Mouse (Mus musculus) MN1 (cell line): ENCODE measurements around the gene Clk1.
A peak's percentile ranks its signal among the peaks of the same experiment; 100 is the strongest.

Experiments used
- DNase-seq: peaks from one replicate; pipeline ENCODE4 v3.0.0-alpha.2; 2016; ENCODE audit warnings: low spot score

Gene Clk1

DNA sequence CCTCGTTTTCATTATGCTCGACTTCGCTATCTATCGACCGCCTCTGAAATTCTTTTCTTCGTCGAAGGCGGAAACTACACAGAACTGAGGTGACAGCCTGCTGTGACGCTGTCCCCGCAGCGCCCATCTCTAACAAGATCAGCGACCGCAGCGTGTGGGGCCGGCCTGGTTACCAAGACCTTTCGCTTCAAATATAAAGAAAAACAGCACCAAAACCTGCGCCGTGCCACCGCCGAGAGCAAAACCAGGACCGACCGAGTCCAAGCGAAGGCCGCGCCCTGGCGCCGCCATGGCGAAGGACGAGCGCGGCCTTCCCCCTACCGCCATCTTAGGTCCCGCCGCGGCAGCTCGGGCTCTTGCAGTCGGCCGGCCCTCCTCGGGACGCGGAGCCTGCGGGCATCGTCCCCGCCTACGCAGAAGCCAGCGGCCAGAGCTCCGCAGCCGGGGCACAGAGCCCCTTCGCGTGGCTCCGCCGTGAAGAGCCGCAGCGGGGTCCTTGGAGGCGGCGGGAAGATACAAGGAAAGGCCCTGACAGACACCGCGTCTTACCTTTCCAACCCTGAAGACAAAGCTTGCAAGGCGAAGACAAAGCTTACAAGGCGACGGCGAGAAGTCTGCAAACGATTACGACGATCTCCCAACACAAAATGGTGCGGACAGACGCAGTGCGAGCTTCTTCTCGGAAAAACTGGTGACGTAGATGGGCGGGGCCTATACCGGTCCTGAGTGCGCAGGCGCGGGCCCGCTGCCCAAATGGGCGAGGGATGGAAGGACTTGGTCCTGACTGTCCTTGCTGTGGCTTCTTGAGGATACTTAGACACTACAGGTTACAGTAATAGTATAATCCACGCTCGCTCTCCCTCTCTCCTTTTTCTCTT, at the start of gene Clk1:
Gene Clk1, minus strand, starts transcription at position 696 of the 878 bp plus-strand sequence.
- DNase-seq = peak; percentile 95

DNA sequence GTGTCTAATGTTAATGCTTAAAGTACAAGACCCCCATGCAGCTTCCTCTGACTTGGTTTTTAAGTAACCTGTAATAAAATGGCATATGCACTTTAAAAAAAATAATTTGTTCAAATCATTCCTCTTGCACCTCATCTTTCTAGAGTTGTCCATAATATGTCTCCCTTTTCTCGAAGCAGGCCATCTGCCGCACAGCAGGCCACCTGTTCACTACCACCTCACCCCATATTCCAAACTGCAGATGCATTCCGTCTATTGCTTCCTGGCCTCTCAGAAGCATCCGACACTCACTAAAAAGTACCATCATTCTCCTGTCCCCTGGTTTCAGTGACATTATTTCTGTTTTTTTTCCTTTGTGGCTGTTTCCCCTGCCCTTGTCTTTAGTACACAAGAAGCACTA, 41.7 kb upstream of the Clk1 start:
- DNase-seq = no peak

DNA sequence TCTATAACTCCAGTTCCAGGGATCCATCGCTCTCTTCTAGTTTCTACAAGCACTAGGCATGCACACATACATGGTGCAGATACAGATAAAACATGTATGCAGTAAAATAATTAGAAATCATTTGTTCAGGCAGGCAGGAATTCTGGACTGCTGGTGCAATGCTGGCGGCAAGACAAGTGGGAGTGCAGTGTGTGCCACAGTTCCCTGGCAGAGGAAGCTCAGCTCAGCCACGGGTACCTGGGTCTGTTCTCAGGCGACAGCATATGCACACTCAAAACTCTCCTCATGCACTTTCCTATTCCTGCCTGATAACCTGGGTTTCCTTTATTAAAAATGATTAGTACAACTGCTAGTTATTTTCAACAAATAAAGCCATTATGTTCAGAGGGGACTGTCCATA, 41.2 kb upstream of the Clk1 start:
- DNase-seq = no peak

DNA sequence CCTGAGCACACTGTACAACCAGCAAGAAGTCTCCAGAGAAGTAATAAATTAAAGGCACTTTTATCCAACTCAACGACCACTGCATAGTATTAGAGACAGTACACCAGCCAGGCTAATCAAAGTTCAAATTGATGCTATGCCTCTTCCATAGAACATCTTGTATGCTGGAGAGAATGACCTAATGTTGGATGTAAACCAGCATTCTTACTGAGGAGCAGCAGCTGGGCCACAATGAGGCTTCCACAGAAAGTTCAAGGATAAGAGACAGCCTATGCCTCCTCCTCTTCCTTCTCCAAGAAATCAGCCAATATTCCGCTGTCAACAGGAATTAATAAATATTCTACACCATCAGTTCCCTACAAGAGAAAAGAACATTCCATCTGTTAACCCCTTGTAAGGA, 40.1 kb upstream of the Clk1 start:
- no peak for DNase-seq

DNA sequence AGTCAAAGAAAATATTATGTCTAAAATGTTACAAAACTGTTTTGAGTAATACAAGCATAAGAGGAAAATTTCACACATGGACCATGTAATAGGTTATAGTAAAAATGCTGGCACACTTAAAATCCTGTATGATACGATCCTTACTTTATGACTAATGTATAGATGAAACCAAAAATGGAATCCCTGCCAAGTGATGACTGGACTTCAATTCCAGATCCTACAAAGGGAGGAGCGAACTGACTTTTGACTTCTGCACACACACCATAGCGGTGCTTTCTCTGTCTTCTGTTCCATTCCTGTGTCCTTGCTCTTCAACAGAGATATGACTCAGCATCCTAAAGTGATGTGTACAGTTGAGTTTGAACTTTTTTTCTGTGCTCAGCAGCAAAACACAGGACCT, 36.7 kb upstream of the Clk1 start:
- no peak for DNase-seq

DNA sequence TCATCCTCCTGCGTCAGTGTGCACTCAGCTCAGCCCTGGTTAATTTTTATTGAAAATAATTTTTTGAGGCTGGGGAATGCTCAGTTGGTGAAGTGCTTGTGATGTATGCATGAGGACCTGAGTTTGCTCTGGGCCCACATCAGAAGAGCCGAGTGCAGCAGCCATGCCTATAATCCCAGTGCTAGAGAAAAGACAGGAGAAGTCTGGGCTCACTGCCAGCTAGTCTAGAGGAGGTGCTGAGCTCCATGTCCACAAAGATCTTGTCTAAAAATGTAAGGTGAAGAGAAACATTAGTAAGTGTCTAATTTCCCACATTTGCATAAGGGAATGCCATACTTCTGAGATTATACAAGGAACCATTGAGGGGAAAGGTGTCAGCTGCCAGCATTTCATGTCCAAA, 35.0 kb upstream of the Clk1 start:
- peak; percentile 30 for DNase-seq

DNA sequence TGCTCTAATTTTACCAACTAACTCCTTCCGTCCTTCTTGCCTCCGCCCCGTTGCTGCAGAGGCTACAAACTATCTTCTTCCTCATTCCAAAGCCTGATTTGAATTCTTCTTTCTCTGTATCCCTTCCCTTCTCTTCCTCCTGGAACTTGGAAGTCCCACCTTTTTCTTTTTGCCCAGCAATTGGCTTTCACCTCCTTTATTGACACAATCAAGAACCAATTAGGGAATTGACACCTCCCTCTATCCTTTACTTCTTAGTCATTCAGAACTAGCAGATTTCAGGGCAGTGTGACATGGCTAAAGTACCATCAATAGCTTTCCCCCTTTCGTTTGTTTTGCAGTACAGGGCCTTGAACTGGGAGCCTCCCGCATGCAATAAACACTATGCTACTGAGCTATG, 34.3 kb upstream of the Clk1 start:
- no peak for DNase-seq

DNA sequence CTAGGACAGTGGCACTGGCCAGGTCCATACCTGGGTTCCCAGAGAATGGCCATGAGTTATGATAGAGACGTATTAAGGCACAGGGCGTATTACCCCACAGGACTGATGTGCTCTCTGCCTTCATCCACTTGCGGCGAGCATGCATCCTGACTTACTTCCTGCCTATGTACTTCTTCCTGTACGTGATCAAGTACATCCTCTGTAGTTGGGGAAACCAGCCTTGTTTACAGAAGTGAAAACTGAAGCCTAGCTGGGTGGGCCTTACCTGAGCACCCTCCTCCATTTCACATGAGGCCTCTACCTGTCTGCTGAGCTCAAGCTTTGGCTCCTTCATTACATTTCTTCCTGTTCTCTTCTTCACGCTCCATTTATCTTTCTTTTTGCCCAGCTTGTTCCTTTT, 30.4 kb upstream of the Clk1 start:
- no peak for DNase-seq

DNA sequence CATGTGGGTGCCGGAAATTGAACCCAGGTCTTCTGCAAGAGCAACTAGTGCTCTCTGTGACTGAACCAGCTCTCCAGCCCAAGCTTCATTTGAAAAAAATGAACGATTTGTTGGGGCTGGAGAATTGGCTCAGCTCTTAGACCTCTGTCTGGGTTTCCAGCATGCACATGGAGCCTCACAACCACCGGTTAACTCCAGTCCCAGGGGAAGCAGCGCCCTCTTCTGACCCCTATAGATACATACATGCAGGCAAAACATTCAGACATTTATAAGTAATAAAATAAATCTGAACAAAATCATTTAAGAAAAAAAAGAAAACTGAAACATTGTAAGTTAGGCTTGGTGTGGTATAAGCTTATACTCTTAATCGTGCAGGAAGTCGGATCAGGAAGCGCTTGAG, 24.5 kb upstream of the Clk1 start:
- no peak for DNase-seq

DNA sequence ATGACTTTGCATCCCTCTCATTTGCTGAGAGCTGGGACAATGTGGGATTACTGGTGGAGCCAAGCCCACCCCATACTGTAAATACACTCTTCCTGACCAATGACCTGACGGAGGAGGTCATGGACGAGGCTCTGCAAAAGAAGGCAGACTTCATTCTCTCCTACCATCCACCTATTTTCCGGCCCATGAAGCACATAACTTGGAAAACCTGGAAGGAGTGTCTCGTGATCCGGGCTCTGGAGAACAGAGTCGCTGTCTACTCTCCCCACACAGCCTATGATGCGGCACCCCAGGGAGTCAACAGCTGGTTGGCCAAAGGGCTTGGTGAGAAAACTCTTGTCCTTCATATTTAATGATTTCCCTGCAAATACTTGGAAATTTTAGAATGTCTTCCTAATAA, 23.9 kb upstream of the Clk1 start:
- DNase-seq = no peak

DNA sequence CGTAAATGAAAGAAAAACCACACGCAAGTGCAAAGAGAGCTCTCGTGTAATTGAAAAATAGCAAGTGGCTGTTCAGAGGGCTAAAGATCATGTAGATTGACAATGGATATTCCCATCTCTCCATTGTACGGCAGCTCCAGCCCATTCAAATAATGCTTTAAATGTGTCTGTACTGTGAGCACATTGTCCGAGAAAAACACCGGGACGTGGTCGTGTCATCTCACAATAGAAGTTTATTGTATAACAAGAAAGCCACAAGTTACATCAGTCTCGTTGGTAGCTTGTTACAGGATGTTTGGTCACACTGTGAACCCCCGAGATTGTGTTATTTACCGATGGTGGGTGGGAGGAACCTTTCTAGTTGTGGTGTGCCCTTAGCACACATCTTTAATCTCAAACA, 22.0 kb upstream of the Clk1 start:
- no peak for DNase-seq

DNA sequence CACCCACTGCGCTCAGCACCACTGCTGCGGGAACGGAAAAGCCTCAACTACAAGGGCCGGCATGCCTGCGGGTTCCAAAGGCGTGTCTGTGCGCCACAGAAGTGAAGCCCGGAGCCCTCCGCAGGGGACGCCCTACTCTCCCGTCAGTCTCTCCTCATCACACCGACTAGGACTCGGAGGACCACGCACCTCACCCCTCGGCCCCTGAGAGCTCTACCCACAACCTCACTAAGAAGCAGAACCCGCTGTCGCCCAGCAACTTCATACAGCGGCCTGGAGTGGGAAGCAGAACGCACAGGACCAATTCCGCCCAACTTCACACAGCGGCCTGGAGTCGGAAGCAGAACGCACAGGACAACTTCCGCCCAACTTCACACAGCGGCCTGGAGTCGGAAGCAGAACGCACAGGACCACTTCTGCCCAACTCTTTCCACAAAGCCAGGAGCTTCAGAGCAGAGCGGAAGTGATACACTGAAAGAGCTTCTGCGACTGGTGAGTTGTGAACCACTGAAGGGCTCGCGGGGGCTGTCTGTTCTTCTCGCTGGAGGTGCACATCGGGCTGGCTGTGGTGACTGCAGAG, 21.4 kb upstream of the Clk1 start, which contains the start of the genes Nif3l1 and Ppil3:
Gene Nif3l1, plus strand, starts transcription at position 9 of the 580 bp plus-strand sequence.
Gene Ppil3, minus strand, starts transcription at position 344 of the 580 bp plus-strand sequence.
- peak; percentile 86 for DNase-seq

DNA sequence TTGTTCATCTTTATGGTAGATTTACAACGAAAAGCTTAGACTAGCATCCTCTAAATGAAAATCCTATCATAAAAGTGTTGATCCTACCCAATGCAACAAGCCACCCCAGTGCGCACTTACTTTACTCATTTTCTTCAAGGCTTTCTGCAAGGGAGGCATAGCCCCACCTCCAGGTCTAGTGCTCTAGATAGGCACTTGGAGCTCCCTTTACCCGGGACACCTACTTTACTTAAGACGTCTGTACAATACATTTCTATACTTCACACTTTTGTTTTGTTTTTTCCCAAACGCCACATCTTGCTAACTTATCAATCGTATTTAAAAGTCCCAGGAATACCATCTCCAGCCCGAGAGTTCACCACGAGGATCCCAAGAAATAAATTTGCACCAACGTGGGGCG, 20.8 kb upstream of the Clk1 start:
- DNase-seq = peak; percentile 15

DNA sequence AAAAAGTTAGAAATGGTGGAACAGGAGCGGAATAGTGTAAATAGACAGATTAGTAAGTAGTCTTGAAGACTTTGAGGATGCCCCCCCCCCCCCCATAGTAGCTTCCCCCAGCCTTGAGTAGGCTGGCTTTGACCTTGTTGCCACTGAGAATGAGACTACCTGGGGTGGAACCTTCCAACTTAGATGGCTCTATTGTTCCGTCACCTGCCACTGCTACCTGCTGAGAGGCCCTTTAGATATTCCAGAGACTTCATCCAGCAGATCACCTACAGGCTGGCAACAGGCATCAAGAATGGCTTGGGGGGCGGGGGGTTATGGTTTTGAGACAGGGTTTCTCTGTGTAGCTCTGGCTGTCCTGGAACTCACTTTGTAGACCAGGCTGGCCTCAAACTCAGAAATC, 685 bp upstream of the Clk1 start:
- no peak for DNase-seq

DNA sequence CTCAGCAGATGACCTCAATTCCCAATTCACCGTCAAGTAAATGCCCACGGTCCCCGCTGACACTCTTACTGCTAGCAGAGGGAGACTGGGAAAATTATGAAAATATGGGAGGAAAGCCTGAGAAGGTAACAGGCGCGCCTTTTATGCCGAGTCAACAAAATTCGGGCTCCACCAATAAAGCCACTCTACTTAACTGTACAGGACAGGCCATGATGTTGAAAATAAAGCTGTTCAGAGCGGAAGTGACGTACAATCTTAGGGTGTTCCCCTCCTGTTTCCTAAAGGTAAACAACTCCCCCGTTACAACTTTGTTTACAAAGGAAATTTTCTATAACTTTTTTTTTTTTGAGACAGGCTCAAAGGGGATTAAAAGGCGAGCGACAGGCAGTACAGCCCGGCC, 987 bp downstream of the Clk1 start:
- DNase-seq = peak; percentile 66

DNA sequence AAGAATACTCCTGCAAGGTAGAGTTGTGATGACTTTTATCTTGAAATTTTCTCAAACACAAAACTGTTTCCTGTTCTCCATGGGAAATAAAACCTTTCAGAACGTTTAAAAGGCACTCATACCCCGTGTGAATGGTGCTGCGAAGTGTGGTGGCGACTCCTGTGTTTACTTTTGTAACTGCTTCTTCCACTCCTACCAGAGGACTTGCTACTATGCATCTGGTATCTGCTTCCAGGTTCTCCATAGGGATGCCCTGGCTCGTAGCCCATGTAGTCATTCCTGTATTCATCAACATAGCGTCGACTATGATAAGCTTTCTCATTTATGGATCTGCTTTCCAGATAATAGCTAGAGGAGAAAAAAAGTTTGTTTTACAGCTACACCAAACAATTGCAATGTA, 2.9 kb downstream of the Clk1 start:
- peak; percentile 27 for DNase-seq

DNA sequence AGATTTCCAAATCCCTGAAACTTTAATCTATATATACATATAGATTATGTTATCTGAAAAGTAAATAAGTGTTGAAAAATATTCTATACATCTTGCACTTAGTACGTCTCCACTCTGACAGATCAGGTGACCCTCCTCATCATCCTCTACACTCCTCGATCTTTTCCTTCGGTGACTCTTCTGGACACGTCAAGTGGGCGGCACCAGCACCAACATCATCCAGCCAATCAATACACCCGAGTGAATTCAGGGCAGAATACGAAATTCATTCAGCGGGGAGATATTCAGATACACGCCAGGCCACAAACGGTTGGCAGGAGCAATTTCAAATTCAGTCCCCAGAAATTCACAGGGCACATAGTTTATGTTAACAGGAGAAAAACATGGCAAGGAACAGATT, 3.8 kb downstream of the Clk1 start:
- DNase-seq = no peak

DNA sequence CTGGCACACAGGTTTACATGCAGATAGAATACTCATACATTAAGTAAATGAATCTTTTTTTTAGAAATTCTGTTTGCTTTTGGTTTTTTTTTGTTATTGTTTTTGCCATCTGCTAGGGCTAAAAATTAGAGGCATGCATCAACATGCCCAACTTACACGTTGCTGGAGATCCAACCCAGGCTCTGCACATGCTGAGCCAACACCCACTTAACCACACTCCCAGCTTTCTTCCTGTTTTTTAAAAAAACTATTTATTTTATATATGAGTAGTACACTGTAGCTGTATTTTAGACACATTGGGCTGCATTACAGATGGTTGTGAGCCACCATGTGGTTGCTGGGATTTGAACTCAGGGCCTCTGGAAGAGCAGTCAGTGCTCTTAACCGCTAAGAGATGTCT, 7.8 kb downstream of the Clk1 start:
- no peak for DNase-seq

DNA sequence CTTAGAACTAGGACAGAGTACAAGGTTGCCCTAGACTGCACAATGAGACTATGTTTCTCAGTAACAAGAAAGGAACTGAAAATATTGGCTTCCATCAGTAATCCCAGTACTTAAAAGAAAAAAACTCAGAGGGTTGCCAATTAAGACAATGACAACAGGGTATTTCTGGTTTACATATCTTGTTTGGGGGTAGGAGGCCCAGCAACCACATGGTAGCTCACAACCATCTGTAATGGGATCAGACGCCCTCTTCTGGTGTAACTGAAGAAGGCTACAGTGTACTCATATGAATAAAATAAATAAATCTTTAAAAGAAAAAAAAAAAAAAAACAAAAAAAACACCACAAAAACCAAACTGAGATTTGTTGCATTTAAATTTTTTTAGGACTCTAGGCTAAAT, 8.4 kb downstream of the Clk1 start:
- DNase-seq = no peak

DNA sequence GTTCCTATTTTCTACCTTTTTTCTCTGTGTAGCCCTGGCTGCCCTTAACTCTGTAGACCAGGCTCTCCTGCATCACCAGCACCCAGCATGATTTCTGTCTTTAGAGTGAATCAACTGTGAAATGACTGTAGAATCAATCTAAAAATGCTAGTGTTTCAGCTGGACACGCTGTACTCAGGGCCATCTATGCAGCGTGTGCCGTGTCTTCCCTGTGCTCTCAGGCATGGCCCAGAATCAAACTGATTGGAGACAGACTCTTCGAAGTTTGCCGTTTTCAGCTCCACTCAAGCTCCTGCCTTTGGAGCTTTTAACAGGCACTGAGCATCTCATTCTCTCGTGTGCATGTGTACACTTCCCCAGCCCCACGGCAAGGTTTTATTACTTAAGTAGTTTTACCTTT, 13.1 kb downstream of the Clk1 start:
- DNase-seq = no peak

DNA sequence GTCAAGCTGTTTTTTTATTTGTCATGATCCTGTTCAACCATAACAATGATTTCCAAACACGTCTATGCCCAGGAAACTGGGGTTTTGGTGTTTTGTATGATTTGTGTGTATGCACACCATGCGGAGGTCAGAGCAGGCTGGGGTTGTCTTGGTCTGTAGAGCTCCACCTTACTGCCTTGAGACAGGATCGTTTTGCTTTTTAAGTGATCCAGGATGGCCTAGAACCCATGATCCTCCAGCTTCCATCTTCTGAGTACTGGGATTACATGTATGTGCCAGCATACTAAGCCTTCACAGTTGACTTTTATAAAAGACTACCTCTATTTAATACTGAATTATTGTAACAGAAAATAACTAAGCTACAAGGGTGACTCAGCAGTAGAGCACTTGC, 13.7 kb downstream of the Clk1 start:
- no peak for DNase-seq

DNA sequence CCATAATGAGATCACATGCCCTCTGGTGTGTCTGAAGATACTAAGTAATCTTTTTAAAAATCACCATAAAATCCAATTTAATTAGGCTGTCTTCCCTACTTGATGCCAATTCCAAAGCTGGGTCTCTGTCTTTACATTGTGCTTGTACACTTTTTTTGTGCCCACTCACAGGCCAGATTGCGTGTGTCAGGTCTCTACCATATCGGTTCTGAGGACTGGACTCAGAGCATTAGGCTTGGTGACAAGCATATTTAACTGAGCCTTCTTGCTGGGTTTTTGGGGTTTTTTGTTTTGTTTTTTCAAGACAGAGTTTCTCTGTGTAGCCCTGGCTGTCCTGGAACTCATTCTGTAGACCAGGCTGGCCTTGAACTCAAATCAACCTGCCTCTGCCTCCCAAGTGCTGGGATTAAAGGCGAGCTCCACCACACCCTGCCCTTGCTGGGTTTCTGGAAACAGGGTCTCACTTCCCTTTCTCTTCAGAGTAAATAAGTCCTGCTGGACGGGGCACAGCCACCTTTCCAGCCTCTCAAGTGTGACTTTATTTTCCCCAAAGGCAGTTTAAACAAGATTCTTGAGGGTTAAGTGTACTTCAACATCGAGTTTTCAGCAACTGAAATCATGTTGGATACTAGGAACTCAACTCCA, 14.2 kb downstream of the Clk1 start:
- DNase-seq = no peak

DNA sequence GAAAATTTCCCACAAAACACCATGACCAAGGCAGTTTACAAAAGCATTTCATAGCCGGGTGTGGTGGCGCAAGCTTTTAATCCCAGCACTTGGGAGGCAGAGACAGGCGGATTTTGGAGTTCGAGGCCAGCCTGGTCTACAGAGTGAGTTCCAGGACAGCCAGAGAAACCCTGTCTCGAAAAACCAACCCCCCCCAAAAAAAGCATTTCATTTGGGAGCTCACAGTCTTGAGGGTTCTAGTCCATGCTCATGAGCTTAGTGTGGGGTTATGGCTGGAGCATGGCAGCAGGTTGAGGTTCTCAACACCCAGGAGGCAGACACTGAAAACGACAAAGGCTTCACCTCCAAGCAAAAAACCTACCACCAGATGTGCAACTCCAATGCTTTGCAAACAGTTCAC, 15.7 kb downstream of the Clk1 start:
- no peak for DNase-seq
